8 mouse cellular contexts compared by ENCODE assay signal in the genomic region with DNA sequence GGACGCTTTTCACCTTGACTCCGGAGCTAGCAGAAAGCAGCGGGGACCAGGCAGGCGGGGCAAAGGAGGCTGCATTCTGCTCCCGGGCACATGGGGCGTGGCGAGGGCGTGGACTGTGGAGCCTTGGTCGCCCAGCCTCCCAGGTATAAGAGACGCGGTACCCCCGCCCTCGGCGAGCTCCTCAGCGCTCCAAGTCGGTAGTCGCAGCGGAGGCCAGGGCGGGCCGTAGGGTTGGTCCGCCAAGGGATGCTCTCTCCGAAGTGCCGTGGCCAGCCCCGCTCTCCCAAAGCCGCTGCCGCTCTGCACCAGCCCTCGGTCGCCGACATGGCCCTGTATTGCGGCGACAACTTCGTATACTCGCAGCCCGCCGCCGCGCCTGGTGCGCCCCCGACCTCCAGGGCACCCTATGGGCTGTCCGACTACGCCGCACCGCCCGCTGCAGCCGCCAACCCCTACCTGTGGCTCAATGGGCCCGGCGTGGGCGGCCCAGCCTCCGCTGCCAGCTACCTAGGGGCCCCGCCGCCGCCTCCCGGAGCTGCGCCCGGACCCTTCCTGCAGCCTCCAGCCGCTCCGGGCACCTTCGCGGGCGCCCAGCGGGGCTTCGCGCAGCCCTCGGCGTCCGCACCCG. TPM values are rescaled to one million over a fixed set of nuclear protein-coding genes. Genes with fewer than 3 reads are reported as not detected.
DNase-seq lines count a peak whose midpoint lies in the region; ATAC-seq and TF ChIP-seq lines count a peak whose summit lies in the region.

Gene Foxi3, plus strand, starts transcription at position 247 of the 628 bp plus-strand sequence.

- 2% methylated on average over 58 of the region's 67 CpGs for WGBS in heart, embryonic 16.5 days
- under 1% methylated on average over 67 of the region's 67 CpGs for WGBS in kidney, postnatal 0 days
- WGBS in stomach, embryonic 15.5 days = under 1% methylated on average over 67 of the region's 67 CpGs

- H3K9ac ChIP-seq in heart, embryonic 16.5 days (ENCODE audit: low read length) = no peak within 1 kb of the TSS
- H3K9ac ChIP-seq in kidney, postnatal 0 days (ENCODE audit: low read depth, low read length) = no peak within 1 kb of the TSS
- no peak within 1 kb of the TSS for H3K9ac ChIP-seq in stomach, embryonic 15.5 days

- ATAC-seq in heart, embryonic 16.5 days (replicated peaks; ENCODE audit: extremely low read depth, insufficient read depth, low FRiP score) = peak; percentile 18; the same call in 1 of the 2 replicates
- ATAC-seq in kidney, postnatal 0 days (replicated peaks; ENCODE audit: low FRiP score, low read depth) = peak; percentile 68
- ATAC-seq in stomach, embryonic 15.5 days (ENCODE audit: insufficient read depth, low FRiP score, low read depth) = peak; percentile 79

- TF ChIP-seq CTCF in kidney, postnatal 0 days (IDR thresholded peaks at IDR 0.05; ENCODE audit: low read depth) = no peak

- H3K4me1 ChIP-seq in heart, embryonic 16.5 days (ENCODE audit: control insufficient read depth, insufficient read depth, low read length) = peaks cover 9% of the 10 kb centered on the region
- 0 out of 2 replicates have a peak, but pooled peaks cover 6% of the 10 kb centered on the region for H3K4me1 ChIP-seq in kidney, postnatal 0 days (replicated peaks; ENCODE audit: insufficient read depth, low read length)
- H3K4me1 ChIP-seq in stomach, embryonic 15.5 days = peaks cover 9% of the 10 kb centered on the region

- H3K4me2 ChIP-seq in heart, embryonic 16.5 days (ENCODE audit: low read depth, low read length) = peak within 1 kb of the TSS; percentile 67
- peak within 1 kb of the TSS; percentile 74 for H3K4me2 ChIP-seq in kidney, postnatal 0 days (ENCODE audit: low read length)
- peak within 1 kb of the TSS; percentile 78 for H3K4me2 ChIP-seq in stomach, embryonic 15.5 days

- no peak within 1 kb of the TSS for H3K27ac ChIP-seq in heart, embryonic 16.5 days (ENCODE audit: low read length)
- no peak within 1 kb of the TSS for H3K27ac ChIP-seq in kidney, postnatal 0 days
- H3K27ac ChIP-seq in stomach, embryonic 15.5 days = no peak within 1 kb of the TSS

- no peaks in the 10 kb centered on the region for H3K9me3 ChIP-seq in heart, embryonic 16.5 days (replicated peaks; ENCODE audit: control insufficient read depth, low read length)
- H3K9me3 ChIP-seq in kidney, postnatal 0 days (replicated peaks; ENCODE audit: low read length) = no peaks in the 10 kb centered on the region
- no peaks in the 10 kb centered on the region for H3K9me3 ChIP-seq in stomach, embryonic 15.5 days

- peak; percentile 10 for DNase-seq in ovary, postnatal 14 days (ENCODE audit: low spot score)
- DNase-seq in ovary, postnatal 10 days (ENCODE audit: low spot score) = no peak
- DNase-seq in cerebellum, postnatal 10 days = peak; percentile 54 to 55
- DNase-seq in kidney, postnatal 0 days (ENCODE audit: low spot score) = no peak
- peak; percentile 5 for DNase-seq in lung, postnatal 25 days (ENCODE audit: low spot score)
- DNase-seq in gastrocnemius, postnatal 25 days = no peak

- H3K36me3 ChIP-seq in heart, embryonic 16.5 days (ENCODE audit: control insufficient read depth, insufficient read depth) = no peaks in the 10 kb centered on the region
- H3K36me3 ChIP-seq in kidney, postnatal 0 days (ENCODE audit: insufficient read depth, low read length) = no peaks in the 10 kb centered on the region
- no peaks in the 10 kb centered on the region for H3K36me3 ChIP-seq in stomach, embryonic 15.5 days

- peak within 1 kb of the TSS; percentile 50 for H3K4me3 ChIP-seq in heart, embryonic 16.5 days (ENCODE audit: low read length)
- H3K4me3 ChIP-seq in kidney, postnatal 0 days (replicated peaks; ENCODE audit: low read depth, low read length) = peak within 1 kb of the TSS; percentile 42
- peak within 1 kb of the TSS; percentile 39 for H3K4me3 ChIP-seq in stomach, embryonic 15.5 days (replicated peaks)

- H3K27me3 ChIP-seq in heart, embryonic 16.5 days (ENCODE audit: control insufficient read depth, insufficient read depth, low read length) = peaks cover 64% of the 10 kb centered on the region
- peaks cover 56% of the 10 kb centered on the region for H3K27me3 ChIP-seq in kidney, postnatal 0 days (ENCODE audit: insufficient read depth, low read length)
- H3K27me3 ChIP-seq in stomach, embryonic 15.5 days (replicated peaks) = peaks cover 60% of the 10 kb centered on the region

RNA-seq across cellular contexts. Expression of gene Foxi3, which starts in this region (rescaled TPM):
- polyA plus RNA-seq in heart, embryonic 16.5 days (2015; fragmentation: Nextera tagmentation; extraction: Ambion mirVana) = not detected in 2 replicates
- polyA plus RNA-seq in kidney, postnatal 0 days (2015; fragmentation: Nextera tagmentation; extraction: Ambion mirVana) = not detected in 2 replicates
- polyA plus RNA-seq in stomach, embryonic 15.5 days (2015; fragmentation: Nextera tagmentation; extraction: Ambion mirVana) = not detected in 2 replicates
- not detected for total RNA-seq in gastrocnemius, postnatal 25 days (2021)

Comparison
In these comparisons a context has a peak if more than half of its experiments do, and no peak if none do; other contexts are left out.
1. DNase-seq: peak in ovary, postnatal 14 days (single experiment), cerebellum, postnatal 10 days (2 of 2) and lung, postnatal 25 days (single experiment); none in ovary, postnatal 10 days (single experiment), kidney, postnatal 0 days (single experiment) and gastrocnemius, postnatal 25 days (single experiment).
2. Peak in ATAC-seq, H3K4me3 ChIP-seq and H3K4me2 ChIP-seq in heart, embryonic 16.5 days; RNA of the gene not detected or under 1 TPM.
3. Peak in ATAC-seq, H3K4me3 ChIP-seq and H3K4me2 ChIP-seq in kidney, postnatal 0 days; RNA of the gene not detected or under 1 TPM.
4. Peak in ATAC-seq, H3K4me3 ChIP-seq and H3K4me2 ChIP-seq in stomach, embryonic 15.5 days; RNA of the gene not detected or under 1 TPM.
5. ATAC-seq: peak in every context shown above with its lines; median percentile 79 in stomach, embryonic 15.5 days; 68 in kidney, postnatal 0 days; 18 in heart, embryonic 16.5 days.
6. Peak in every context shown above with its lines, with median percentiles within 50 percentile points of each other: H3K4me2 ChIP-seq and H3K4me3 ChIP-seq.